Mouse (Mus musculus) forelimb bud, embryonic 11.5 days (tissue): Measurements from ENCODE around the gene Zfp109.
"Not testable (repeated sequence)": the region's sequence is repeated elsewhere in the genome, so short reads cannot be mapped to it uniquely, and the experiment has no call there.

Experiments
- DNase-seq: peaks from one replicate; pipeline ENCODE4 v3.0.0-alpha.2; 2012; ENCODE audit warnings: low read depth, low spot score

The Zfp109 gene

GRCm38 (mm10) chr7:24237040-24237791, at the start of gene Zfp109:
Gene Zfp109, minus strand, starts transcription at chr7:24237560.
- peak; percentile 64 for DNase-seq

- DNase-seq, result no peak
Measured at GRCm38 (mm10) chr7:24286916-24287315, 49.6 kb upstream of the Zfp109 start.

- DNase-seq, result no peak
Measured at GRCm38 (mm10) chr7:24286090-24286489, 48.7 kb upstream of the Zfp109 start.

- no peak for DNase-seq
Measured at GRCm38 (mm10) chr7:24280858-24281145, 43.4 kb upstream of the Zfp109 start.

- DNase-seq, result no peak
Measured at GRCm38 (mm10) chr7:24280031-24280857, 42.9 kb upstream of the Zfp109 start.

GRCm38 (mm10) chr7:24278771-24279170, 41.4 kb upstream of the Zfp109 start:
- not testable (repeated sequence) for DNase-seq

- DNase-seq, result no peak
Measured at GRCm38 (mm10) chr7:24274456-24274855, 37.1 kb upstream of the Zfp109 start.

- no peak for DNase-seq
Measured at GRCm38 (mm10) chr7:24271191-24271590, 33.8 kb upstream of the Zfp109 start.

- peak; percentile 92 for DNase-seq
Measured at GRCm38 (mm10) chr7:24270288-24270672, 32.9 kb upstream of the Zfp109 start, which contains the start of gene Zfp93. Gene Zfp93, plus strand, starts transcription at chr7:24270420.

- DNase-seq, result no peak
Measured at GRCm38 (mm10) chr7:24269667-24270287, 32.4 kb upstream of the Zfp109 start.

GRCm38 (mm10) chr7:24269256-24269655, 31.9 kb upstream of the Zfp109 start:
- no peak for DNase-seq

GRCm38 (mm10) chr7:24268176-24269155, 31.1 kb upstream of the Zfp109 start:
- no peak for DNase-seq

- no peak for DNase-seq
Measured at GRCm38 (mm10) chr7:24260000-24260312, 22.6 kb upstream of the Zfp109 start.

GRCm38 (mm10) chr7:24259306-24259999, 22.1 kb upstream of the Zfp109 start:
- no peak for DNase-seq

GRCm38 (mm10) chr7:24254633-24255474, 17.5 kb upstream of the Zfp109 start, which contains the start of gene Zfp108:
Gene Zfp108, plus strand, starts transcription at chr7:24254794.
- DNase-seq, result peak; percentile 81

GRCm38 (mm10) chr7:24253779-24254615, 16.6 kb upstream of the Zfp109 start:
- no peak for DNase-seq

- no peak for DNase-seq
Measured at GRCm38 (mm10) chr7:24211343-24211742, 26.0 kb downstream of the Zfp109 start, which contains the start of gene Zfp111. Gene Zfp111, minus strand, starts transcription at chr7:24211443.

GRCm38 (mm10) chr7:24210296-24210695, 27.1 kb downstream of the Zfp109 start:
- no peak for DNase-seq
